Mouse (Mus musculus) layer of hippocampus, adult 6 months (tissue): ENCODE measurements around the gene Enpp6. TPM values are rescaled to one million over a fixed set of nuclear protein-coding genes. Genes with fewer than 3 reads are reported as not detected.

Experiments used
- long read RNA-seq, 2 experiments: library from polyadenylated mRNA; unstranded; transcript quantifications; one replicate each; pipeline ENCODE4 v2.0.0; 2019 to 2020
- polyA plus RNA-seq: library from polyadenylated mRNA; unstranded; fragments of <200 nt; fragmentation: Nextera tagmentation; gene quantifications from 2 replicates; pipeline ENCODE4 v1.2.3, GENCODE M21; 2021

The Enpp6 gene
- 6.5 and 8.3 TPM in 2 replicates for polyA plus RNA-seq
- long read RNA-seq, experiment 1, full-length matches to known transcripts, result 10 of 16 reads
- long read RNA-seq, experiment 1, partial matches to known transcripts, result 2 of 16 reads
- long read RNA-seq, experiment 1, other reads (novel, unspliced or antisense), result 4 of 16 reads
- long read RNA-seq, experiment 2, full-length matches to known transcripts, result 41 of 50 reads
- long read RNA-seq, experiment 2, partial matches to known transcripts, result 2 of 50 reads
- long read RNA-seq, experiment 2, other reads (novel, unspliced or antisense), result 7 of 50 reads

GRCm38 (mm10) chr8:46986386-46987140 is at the start of gene Enpp6:
Enpp6 (plus strand) TSS chr8:46986887.

Other genes starting within 250 kb of the Enpp6 start
- 22.9 and 24.0 TPM in 2 replicates for gene Irf2, start 247.2 kb upstream of the Enpp6 start, polyA plus RNA-seq